Mouse (Mus musculus) A20 (cell line): ENCODE measurements around the gene Tnfrsf9.
A peak's percentile ranks its signal among the peaks of the same experiment; 100 is the strongest.

Experiments used
- DNase-seq: peaks from one replicate; pipeline ENCODE4 v3.0.0-alpha.2; 2011; ENCODE audit warnings: low read depth, low spot score

Tnfrsf9 gene

DNA sequence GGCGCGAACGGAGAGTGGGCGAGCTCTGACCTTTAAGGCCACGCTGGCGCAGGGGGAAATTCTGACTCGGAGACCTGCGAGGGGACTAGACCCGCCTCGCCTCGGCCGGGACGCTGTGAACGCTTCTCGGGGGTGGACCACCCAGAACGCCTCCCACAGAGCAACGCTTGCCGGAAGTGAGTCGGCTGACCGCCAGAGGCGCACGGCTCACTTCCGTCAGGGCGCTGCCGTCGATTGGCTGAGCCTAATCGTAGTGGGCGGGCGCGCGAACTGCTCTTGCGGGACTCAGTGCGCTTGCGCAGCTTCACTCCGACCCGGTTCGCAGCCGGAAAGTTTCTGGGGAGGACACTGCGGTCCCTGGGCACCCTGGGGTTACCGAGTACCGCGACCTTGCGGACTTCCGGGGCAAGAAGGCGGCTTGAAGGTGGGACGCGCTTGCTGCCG is at the start of gene Tnfrsf9, which contains the start of gene Park7:
Gene Tnfrsf9 (plus strand): TSS at position 273 of the 444 bp plus-strand sequence.
Gene Park7 (minus strand): TSS at position 148 of the 444 bp plus-strand sequence.
- peak; percentile 99 for DNase-seq

DNA sequence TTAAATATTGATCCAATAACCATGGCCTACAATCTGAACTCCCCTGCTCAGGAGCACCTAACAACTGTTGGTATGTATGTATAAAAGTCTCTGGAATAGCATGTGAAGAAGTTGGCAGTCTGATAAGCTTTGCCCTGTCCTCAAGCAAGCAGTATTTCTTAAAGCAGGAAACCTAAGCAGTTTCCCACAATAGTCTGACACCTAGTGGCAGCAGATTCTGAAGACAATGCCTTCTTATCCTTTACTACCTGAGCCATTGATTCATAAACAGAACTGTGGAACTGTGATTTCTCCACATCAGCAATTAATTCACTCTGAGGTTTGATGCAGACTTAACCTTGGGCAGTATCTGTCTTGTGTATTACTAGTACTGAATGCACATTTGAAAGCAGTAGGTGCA is 49.0 kb upstream of the Tnfrsf9 start:
- peak; percentile 53 for DNase-seq

DNA sequence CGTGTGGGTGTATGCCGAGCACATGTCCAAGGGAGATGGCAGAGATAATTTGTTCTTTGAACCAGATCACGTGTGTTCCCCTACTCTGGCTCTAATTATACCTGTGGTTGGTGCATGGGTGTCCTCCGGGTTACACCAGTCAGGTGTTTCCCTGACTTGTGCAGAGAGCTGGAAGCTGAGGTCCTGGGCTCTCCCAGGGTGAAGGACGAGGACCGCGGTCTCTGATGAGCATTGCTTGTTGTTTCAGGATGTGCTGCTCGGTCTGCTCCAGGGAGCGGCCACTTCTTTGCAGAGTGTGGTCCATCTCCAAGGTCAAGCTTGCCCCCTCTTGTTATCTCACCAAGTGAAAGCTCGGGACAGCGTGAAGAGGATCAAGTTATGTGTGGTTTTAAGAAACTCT is 48.3 kb upstream of the Tnfrsf9 start:
- no peak for DNase-seq

DNA sequence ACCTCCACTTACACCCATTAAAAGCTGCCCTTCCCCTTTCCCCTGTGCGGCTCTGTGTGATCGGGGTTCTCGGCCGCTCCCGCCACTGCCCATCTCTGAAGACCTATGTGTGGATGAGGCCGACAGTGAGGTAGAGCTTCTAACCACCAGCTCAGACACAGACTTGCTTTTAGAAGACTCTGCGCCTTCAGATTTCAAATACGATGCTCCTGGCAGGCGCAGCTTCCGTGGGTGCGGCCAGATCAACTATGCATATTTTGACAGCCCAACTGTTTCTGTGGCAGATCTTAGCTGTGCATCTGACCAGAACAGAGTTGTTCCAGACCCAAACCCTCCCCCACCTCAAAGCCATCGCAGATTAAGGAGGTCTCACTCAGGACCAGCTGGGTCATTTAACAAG is 47.9 kb upstream of the Tnfrsf9 start:
- DNase-seq: no peak

DNA sequence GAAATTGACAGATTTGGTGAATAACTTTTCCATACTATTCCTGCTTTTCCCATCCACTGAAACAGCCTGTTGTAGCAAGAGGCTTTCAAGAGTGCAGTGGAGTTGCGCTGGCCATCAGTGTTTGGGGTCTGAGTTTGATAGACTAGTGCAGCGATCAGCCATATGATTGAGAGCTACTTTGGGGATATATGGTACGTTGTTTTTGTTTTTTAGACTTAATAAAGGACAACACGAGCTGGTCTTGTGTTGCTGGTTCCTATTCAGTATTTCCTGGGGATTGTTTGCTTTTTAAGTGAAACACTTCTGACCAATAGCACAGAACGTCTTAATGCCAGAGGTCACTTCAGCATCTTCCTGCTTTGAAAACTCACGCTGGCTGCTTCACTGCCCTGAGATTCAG is 46.2 kb upstream of the Tnfrsf9 start:
- no peak for DNase-seq

DNA sequence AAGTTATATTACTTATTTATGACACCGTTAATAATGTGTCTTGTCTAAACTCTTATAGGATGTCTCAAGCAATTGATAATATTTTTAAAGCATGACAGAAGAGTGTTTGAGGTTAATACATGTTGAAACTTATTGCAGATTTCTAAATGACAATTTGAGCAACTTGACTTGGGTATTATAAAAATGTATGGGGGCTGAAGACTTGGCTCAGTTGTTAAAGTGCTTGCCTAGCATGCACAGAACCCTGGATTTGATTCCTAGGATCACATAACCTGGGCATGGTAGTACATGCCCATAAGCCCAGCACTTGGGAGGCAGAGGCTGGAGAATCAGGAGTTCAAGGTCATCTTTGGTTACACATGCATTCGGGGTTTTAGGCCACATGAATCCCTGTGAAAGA is 45.5 kb upstream of the Tnfrsf9 start:
- no peak for DNase-seq

DNA sequence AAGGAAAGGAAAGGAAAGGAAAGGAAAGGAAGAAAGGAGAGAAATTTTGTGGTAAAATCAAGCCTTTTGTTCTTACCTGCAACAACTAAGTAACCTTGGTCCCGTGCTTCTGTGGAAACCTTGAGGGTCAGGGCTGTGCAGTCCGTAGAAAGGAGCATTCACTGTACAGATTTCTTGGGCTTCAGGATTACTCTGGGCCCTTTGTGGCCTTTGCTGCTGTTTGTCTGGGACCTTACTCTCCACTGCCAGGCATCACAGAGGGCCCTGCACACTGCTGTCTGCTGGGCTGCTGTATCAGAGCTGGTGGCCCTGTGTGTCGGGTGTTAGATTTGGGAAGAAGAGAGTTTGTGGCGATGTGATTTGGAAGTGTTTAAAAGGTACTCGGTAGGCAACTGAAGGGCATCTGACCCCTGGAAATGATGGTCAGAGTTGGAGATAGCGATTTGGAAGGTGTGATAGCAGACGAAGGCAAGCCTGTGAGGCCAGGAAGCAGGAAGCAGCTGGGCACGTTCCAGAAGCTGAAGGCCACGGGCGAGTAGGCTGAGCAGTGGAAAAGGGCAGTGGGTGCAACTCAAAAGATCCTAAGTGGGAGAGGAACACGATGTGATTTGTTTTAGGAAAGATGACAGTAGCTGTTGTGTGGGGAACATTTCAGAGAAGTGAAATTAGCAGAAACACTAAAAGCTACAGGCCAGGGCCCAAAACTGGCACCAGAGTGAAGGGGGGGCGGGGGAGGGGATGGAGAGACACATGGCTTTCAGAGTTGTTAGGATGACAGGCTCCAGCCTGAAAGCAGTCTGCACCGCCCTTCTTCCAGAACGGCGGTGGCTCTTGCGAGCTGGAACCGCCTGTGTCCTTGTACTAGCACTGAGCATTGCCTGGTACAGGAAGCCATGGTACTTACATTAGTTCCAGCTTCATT is 44.8 kb upstream of the Tnfrsf9 start:
- DNase-seq: peak; percentile 22

DNA sequence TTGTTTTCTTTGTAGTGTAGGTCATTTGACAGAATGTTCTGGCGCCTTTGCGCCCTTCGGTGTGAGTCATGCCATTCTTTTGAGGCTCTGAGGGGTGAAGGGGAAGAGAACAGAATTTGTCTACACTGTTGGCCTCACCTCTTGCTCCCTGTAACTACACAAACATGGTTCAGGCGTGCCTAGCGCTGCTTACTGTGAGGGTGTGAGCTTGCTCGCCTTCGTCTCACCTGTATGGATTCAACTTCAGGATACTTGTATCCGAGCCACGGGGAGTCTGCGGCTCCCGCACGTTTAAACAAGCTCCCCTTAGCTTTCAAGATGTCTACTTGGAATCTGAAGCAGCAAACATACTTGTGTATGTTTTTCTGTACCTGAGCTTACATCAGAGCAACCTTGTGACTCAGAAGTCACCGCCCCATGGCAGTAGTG is 43.4 kb upstream of the Tnfrsf9 start:
- no peak for DNase-seq

DNA sequence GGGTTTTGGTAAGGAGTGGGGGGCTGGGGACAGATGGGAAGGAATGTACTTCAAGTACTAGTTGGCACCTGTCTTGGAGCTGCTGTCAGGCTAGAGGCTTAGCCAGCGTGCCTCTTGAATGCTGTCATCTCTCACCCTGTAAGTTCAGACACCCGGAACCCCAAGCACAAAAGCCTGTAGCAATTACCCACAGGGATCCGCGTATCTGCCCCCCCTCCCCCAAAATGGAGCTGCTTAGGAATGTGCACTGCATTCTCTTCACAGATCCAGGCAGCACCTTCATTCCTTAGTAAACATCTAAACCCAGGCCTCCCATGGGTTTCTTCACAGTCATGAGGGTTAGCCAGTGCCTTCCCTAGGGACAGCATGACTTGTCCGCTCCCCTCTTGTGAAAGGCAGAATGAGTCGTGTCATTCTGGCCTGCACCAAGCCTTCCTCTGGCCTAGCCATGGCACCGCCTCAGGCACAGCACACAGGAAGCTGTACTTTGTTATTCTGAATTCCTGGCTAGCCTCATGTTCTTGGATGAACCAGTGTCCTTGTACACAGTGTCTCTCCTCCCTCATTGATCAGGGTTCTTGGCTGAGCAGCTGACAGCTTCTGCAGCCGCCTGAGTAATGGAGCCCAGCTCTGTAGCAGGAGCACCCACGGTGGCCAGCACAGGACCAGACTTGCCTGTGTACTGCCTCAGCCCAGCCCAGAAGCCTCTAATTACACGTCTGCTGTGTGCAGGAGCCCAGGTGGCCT is 42.8 kb upstream of the Tnfrsf9 start:
- DNase-seq: no peak

DNA sequence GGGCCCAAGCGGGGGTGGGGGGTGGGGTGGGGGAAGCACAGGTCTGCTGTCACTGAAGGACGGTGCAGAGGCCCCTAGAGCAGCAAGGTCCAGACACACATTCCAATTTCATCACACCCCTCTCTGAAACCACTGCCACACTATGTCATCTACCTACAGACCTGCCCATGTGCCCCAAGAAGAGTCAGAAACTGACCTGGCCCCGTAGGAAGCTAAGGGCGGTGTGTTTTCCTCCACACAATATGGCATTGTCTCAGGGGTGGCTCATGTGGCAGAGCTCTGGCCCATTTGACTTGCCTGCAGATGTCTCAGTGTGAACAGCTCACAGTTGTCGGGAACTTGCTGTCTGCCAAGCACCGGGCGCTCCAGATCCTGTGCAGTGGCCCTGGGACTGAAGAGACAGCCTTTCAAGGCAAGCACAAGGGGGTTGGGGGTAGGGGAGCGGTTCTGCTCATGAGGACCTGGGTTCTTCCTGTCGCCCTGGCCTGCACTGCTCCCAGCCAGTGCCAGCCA is 42.2 kb upstream of the Tnfrsf9 start:
- no peak for DNase-seq

DNA sequence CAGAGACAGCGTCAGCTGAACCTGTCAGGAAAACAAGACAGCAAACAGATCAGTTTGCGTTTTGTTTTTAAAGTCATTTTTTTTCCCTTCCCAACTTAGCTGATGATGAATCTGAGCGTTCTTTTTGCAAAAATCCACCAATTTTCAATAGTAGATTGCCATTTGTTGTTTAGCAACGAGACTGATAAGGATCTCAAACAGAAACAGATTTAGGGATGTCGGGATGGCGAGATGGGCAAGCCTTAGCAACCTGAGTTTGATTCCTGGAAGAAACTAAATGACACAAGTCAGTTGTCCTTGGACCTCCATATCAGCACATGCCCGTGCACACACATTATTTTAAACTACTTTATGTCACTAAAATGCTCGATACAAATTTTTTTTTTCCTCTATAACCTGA is 41.7 kb upstream of the Tnfrsf9 start:
- DNase-seq: no peak

DNA sequence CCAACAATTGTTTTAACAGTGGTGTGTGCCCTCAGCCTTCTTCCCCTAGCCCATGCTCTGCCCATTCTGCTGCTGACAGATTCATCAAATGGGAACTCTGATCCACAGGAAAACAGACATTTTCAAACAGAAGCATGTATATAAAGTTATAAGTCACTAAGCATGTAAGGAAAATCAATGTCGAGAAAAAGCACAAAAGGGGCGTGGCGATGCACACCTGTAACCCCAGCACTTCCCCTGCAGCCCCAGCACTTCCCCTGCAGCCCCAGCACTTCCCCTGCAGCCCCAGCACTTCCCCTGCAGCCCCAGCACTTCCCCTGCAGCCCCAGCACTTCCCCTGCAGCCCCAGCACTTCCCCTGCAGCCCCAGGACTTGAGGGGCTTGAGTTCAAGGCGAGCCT is 39.9 kb upstream of the Tnfrsf9 start:
- peak; percentile 68 for DNase-seq

DNA sequence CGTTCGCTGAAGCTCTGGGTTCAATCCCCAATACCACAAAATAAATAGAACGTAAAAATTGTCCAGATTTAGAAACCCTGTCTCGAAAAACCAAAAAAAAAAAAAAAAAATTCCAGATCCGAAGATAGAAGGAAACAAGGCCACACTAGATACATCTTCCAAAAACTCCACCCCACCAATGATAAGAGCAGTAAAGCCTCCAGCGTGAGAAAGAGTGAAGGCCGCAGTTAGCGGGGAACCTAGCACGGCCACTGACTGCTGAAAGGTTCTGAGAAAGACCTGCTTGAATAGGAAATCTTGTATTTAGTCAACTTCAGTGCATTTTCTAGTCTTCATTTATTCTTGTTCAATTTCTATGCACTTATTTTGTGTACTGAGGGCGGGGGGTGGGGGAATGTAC is 39.0 kb upstream of the Tnfrsf9 start:
- DNase-seq: no peak

DNA sequence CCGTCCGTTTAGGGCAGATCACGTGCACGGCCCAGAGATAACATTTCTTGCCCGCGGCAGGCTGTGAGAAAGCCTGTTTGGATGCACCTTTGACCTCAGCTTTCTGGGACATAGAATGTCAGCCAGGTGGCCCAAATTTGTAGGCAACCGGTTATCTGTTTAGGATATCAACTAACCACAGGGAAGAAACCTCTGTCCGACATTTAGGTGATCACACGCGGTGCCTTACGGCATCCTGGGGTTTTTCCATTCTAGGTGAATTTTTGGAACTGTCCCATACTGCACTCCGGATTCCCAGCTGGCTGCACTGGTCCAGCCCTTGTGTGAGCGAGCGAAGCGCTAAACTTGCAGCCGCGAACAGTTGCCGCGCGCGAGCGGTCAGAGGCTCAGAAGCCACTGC is 34.7 kb upstream of the Tnfrsf9 start:
- no peak for DNase-seq

DNA sequence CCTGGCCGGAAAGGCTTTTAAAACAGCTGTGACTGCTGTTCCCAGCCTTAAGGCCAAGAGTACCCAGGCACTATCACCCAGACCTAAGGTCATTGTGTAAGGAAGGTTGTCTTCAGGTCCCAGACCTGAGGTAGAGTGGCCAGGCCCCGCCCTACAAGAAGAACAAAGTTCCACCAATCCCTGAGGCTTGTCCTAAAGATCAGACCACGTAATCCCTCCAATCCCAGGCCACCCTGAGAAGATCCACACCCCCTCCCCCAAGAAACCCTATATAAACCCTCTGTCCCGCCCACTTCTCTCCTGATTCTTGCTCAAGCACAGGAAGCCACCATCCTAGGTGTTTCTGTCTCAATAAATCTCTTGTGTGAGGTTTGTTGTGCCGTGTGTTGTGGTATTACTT is 34.0 kb upstream of the Tnfrsf9 start:
- no peak for DNase-seq

DNA sequence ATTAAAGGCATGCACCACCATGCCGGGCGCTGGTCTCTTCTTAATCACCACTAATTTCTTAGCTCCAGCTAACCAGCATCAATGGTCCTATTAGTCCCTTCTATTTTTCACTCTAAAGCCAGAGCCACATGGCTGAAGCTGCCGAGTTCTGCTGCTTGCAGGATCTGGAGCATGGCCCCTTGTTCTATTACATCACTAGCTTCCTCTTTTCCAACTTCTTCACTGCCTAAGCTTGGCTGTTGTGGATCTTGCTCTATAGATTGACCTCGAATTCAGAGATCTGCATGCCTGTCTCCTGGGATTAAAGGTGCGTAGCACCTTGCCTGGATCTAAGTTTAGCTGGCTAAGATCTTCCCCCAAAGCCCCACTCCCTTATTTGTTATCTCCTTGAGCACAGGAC is 31.7 kb upstream of the Tnfrsf9 start:
- no peak for DNase-seq

DNA sequence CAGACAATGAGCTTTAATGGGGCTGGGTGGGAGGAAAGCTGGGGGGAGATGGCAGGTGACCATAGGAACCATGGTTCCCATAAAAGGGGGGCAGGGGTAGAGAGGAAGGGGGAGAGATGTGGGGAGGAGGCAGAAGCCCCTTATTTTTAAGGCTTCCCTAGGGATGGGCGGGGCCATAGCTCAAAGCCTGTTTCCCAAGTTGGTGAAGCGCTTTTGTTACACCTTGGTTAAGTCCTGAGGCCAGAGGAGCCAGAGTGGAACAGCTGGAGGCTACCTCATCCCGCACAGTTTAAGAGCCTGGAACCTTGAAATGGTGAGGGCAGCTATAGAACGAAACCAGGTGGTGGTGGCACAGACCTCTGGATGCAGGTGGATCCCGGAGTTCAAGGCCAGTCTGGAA is 26.5 kb upstream of the Tnfrsf9 start:
- no peak for DNase-seq

DNA sequence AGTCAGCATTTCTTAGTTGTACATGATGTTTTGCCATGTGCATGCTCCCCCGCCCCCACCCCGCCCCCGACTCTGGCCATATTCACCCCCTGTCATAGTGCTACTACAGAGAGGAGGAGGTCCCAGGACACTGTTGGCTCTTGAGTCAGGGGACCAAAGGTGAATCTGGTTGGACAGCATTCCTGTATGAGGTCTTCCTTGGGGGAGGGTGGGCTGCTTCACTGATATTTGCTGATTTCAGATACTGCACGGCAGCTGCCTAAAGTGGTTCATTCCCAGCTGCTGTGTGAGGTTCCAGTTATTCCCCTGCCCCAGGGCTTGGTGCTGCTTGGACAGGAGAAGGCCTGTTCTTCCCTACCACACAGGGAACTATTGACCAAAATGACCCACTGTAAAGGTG is 25.9 kb upstream of the Tnfrsf9 start:
- no peak for DNase-seq

DNA sequence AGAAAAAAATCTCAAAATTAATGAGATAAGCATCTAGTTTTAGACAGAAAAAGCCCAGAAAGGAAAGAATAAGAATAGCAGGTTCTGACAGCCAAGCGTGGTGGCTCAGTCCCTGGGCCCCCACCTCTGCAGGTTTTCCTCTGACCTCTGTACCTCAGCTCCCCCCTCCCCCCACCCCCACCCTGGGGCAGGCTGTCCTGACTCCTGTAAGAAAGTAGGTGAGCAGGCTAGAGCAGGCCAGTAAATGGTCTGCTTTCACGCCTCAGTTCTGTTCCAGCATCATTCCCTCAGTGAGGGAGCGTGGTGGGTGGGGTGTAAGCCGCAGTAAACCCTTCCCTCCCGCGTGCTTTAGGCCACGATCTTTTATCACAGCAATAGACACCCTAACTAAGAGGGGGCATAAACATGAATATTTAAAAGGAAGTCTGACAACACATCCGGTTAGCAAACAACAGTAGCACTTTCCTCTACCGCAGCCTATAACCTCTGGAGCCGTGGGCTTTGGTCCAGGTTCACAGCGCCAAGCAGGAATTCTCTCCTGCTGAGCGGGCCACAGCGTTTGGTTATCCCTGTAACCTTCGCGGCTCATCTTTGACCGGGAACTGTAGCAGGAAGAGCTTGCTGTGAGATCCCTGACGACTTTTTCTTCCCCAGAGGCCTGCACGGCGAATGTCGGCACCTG is 24.9 kb upstream of the Tnfrsf9 start:
- DNase-seq: no peak

DNA sequence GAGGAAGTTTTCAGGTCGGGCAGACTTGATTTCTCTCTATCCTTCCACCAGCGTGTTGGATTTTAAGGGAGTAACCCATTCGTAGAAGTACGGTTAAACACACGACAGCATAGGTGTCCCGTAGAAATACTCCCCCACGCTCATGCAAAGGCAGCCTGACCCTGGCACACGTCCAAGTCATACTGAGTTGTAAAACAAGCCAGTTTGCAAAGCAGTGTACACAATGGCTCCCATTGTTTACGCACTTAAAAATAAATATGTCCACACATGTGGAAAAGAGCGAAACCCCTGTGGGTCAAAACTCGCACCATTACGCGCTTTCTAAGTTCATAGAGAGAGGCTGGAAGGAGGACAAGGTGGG is 24.4 kb upstream of the Tnfrsf9 start:
- no peak for DNase-seq

DNA sequence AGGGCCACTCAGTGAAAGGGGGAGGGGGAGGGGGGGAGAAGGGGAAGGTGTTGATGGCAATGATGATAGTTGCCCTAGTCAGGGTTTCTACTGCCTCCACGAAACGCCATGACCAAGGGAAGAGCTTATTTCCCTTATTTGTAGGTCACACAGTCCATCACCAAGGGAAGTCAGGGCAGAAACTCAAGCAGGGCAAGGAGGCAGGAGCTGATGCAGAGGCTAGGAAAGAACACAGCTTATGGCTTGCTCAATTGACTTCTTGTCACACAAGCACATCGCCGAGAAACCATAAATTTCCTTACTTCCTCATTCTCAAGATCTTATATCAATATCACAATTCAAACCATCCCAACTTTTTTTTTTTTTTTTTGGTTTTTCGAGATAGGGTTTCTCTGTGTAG is 23.1 kb upstream of the Tnfrsf9 start:
- DNase-seq: no peak
